8 mouse cellular contexts compared by ENCODE assay signal in the genomic region with DNA sequence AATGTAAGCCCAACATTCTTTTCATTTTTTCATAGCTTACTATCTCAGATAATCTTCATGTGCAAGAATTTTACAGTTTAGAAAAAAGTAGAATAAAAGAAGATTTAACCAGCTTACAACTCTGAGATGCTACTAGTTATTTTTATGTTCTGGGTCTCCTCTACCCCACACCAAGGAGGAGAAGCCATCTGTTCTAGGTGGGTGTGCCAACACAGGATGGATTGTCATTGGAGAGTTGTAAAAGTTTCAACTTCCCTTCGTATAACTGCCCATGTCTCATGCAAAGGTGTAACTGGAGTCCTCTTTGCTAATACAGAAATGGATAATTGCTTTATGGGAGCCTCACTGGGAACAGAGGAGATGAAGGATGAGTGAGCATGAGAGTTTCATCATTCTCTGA.
"Had no signal": no experiment of that assay in that cellular context is flagged by ENCODE, and none has a peak within 500 bp of the region (broad histone marks: within the 10 kb centered on the region; RNA-seq: fewer than 3 reads in every experiment).

No protein-coding gene starts in this region.

- DNase-seq: kidney, adult 11 months; kidney, adult 8-10 months; kidney, postnatal 10 days; kidney, postnatal 36 days; lung, adult 18-20 months; lung, postnatal 10 days; lung, postnatal 4 days; thymus, postnatal 25 days had no signal
